In the genomic region with DNA sequence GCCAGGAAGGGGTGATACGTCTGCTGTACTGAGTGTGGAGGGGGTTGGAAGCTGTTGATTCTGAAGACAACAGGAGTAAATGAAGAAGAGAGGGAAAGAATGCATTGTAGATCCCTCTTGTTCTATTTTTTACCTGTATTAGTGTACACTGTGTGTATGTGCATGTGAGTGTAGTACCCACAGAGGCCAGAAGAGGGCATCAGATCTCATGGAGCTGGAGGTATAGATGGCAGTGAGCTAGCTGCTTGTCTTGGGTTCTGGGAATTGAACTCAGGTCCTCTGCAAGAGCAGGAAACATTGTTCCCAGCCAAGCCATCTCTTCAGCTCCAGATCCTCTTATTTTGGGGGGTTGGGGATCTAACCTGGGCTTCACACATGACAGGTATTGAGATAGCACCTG, we compare ENCODE assay signal across 16 mouse cellular contexts. TPM values are rescaled to one million over a fixed set of nuclear protein-coding genes. Genes with fewer than 3 reads are reported as not detected.
DNase-seq lines count a peak whose midpoint lies in the region; ATAC-seq and TF ChIP-seq lines count a peak whose summit lies in the region.
"Had no signal": no experiment of that assay in that cellular context is flagged by ENCODE, and none has a peak within 500 bp of the region (broad histone marks: within the 10 kb centered on the region; RNA-seq: fewer than 3 reads in every experiment).

No protein-coding gene starts in this region.

- H3K9me3 ChIP-seq in neural tube, embryonic 15.5 days (replicated peaks), result no peaks in the 10 kb centered on the region
- H3K9me3 ChIP-seq: embryonic facial prominence, embryonic 13.5 days; limb, embryonic 15.5 days had no signal

- H3K4me2 ChIP-seq in neural tube, embryonic 15.5 days, result no peak overlapping the region
- H3K4me2 ChIP-seq: embryonic facial prominence, embryonic 13.5 days; limb, embryonic 15.5 days had no signal

- no peak overlapping the region for H3K4me3 ChIP-seq in kidney, adult 2 months (ENCODE audit: insufficient read depth, low read depth, low read length)
- H3K4me3 ChIP-seq in testis, adult 2 months (ENCODE audit: control insufficient read depth, low read depth, low read length), result no peak overlapping the region
- no peak overlapping the region for H3K4me3 ChIP-seq in neural tube, embryonic 15.5 days (replicated peaks)
- H3K4me3 ChIP-seq: embryonic facial prominence, embryonic 13.5 days; limb, embryonic 15.5 days had no signal

- H3K4me1 ChIP-seq in kidney, adult 2 months (ENCODE audit: control insufficient read depth, insufficient read depth, low read length), result peaks cover 23% of the 10 kb centered on the region
- H3K4me1 ChIP-seq in testis, adult 2 months (ENCODE audit: control insufficient read depth, insufficient read depth, low read length), result no peaks in the 10 kb centered on the region; the same call in 1 of the 2 replicates
- H3K4me1 ChIP-seq in neural tube, embryonic 15.5 days, result no peaks in the 10 kb centered on the region
- H3K4me1 ChIP-seq: embryonic facial prominence, embryonic 13.5 days; limb, embryonic 15.5 days had no signal

- 93% methylated on average over 1 of the region's 1 CpGs for WGBS in kidney, adult 2 months
- 92% methylated on average over 1 of the region's 1 CpGs for WGBS in neural tube, embryonic 15.5 days

- no peak for TF ChIP-seq POLR2A in kidney, adult 2 months (IDR thresholded peaks at IDR 0.05; ENCODE audit: low read depth, low read length)
- no peak for TF ChIP-seq POLR2A in testis, adult 2 months (IDR thresholded peaks at IDR 0.05; ENCODE audit: control insufficient read depth, low read depth, low read length)

- H3K27me3 ChIP-seq in kidney, adult 2 months (replicated peaks; ENCODE audit: control insufficient read depth, insufficient read depth, low read length), result no peaks in the 10 kb centered on the region
- no peaks in the 10 kb centered on the region for H3K27me3 ChIP-seq in testis, adult 2 months (ENCODE audit: control insufficient read depth, insufficient read depth, low read length)
- H3K27me3 ChIP-seq in splenic B cell, adult 2 months (ENCODE audit: control insufficient read depth, insufficient read depth, low read length, poor library complexity, severe bottlenecking), result no peaks in the 10 kb centered on the region
- no peaks in the 10 kb centered on the region for H3K27me3 ChIP-seq in neural tube, embryonic 15.5 days (replicated peaks)
- H3K27me3 ChIP-seq: embryonic facial prominence, embryonic 13.5 days; limb, embryonic 15.5 days had no signal

- ATAC-seq in neural tube, embryonic 15.5 days (ENCODE audit: low FRiP score), result no peak
- ATAC-seq: inflammation-experienced regulatory T-cells, adult 6 months had no signal

- H3K9ac ChIP-seq in neural tube, embryonic 15.5 days (replicated peaks), result no peak overlapping the region
- H3K9ac ChIP-seq: embryonic facial prominence, embryonic 13.5 days; limb, embryonic 15.5 days had no signal

- no peak for DNase-seq in kidney, adult 2 months
- no peak for DNase-seq in kidney, adult 18-20 months
- no peak for DNase-seq in testis, postnatal 10 days (ENCODE audit: low spot score)
- peak; percentile 54 for DNase-seq in R1 (ENCODE audit: low read depth, low spot score)
- DNase-seq in splenic B cell, adult 2 months (ENCODE audit: low read depth, low spot score), result peak; percentile 54
- no peak for DNase-seq in cerebellum, postnatal 10 days
- DNase-seq: cerebellum, adult 11 months; heart, postnatal 36 days; retina, postnatal 1 day; spleen, adult 18-20 months; thymus, adult 18-20 months had no signal

- H3K27ac ChIP-seq in kidney, adult 2 months (ENCODE audit: insufficient read depth, low read depth, low read length), result no peak overlapping the region
- H3K27ac ChIP-seq in testis, adult 2 months (ENCODE audit: control insufficient read depth, insufficient read depth, low read depth, low read length), result no peak overlapping the region
- no peak overlapping the region for H3K27ac ChIP-seq in neural tube, embryonic 15.5 days (replicated peaks)
- H3K27ac ChIP-seq: embryonic facial prominence, embryonic 13.5 days; limb, embryonic 15.5 days had no signal

- TF ChIP-seq CTCF in kidney, adult 2 months (conservative IDR thresholded peaks at IDR 0.05; ENCODE audit: insufficient read depth, insufficient read length, low read depth, low read length), result peak; percentile 26; the same call in 1 of the 2 replicates
- TF ChIP-seq CTCF in testis, adult 2 months (IDR thresholded peaks at IDR 0.05; ENCODE audit: control insufficient read depth, insufficient read depth, insufficient replicate concordance, low read depth, low read length), result peak; percentile 28; the same call in 1 of the 2 replicates

- H3K36me3 ChIP-seq in kidney, adult 2 months (ENCODE audit: control insufficient read depth, insufficient read depth, low read length), result peaks cover 2% of the 10 kb centered on the region; the same call in 1 of the 2 replicates
- H3K36me3 ChIP-seq in testis, adult 2 months (ENCODE audit: control insufficient read depth, insufficient read depth, low read length), result no peaks in the 10 kb centered on the region
- peaks cover 2% of the 10 kb centered on the region for H3K36me3 ChIP-seq in splenic B cell, adult 2 months (ENCODE audit: control insufficient read depth, insufficient read depth, low read length, poor library complexity, severe bottlenecking)
- H3K36me3 ChIP-seq in neural tube, embryonic 15.5 days, result no peaks in the 10 kb centered on the region

RNA-seq across cellular contexts. Expression of a gene that starts 25.6 kb away (rescaled TPM):
- 232 and 272 TPM in 2 replicates for polyA plus RNA-seq in kidney, adult 2 months (2012; rRNA removed)
- 17.6 and 18.9 TPM in 2 replicates for polyA plus RNA-seq in testis, adult 2 months (2012; rRNA removed)
- 14.7 and 21.6 TPM in 2 replicates for polyA plus RNA-seq in neural tube, embryonic 15.5 days (2015; fragmentation: Nextera tagmentation; extraction: Ambion mirVana)

RNA-seq across cellular contexts. Expression of a gene that starts 40.9 kb away (rescaled TPM):
- 0.24 and 0.25 TPM in 2 replicates for polyA plus RNA-seq in kidney, adult 2 months (2012; rRNA removed)
- 134 and 150 TPM in 2 replicates for polyA plus RNA-seq in testis, adult 2 months (2012; rRNA removed)
- 0.33 and 0.38 TPM in 2 replicates for polyA plus RNA-seq in neural tube, embryonic 15.5 days (2015; fragmentation: Nextera tagmentation; extraction: Ambion mirVana)
- polyA plus RNA-seq: inflammation-experienced regulatory T-cells, adult 6 months had no signal

Comparison
In these comparisons a context has a peak if more than half of its experiments do, and no peak if none do; other contexts are left out.
1. DNase-seq: peak in R1 (single experiment) and splenic B cell, adult 2 months (single experiment); none in kidney, adult 2 months (single experiment), kidney, adult 18-20 months (single experiment), testis, postnatal 10 days (single experiment) and cerebellum, postnatal 10 days (0 of 2).
2. RNA of a gene that starts 25.6 kb away (polyA plus RNA-seq): 232 to 272 TPM in kidney, adult 2 months; 17.6 to 18.9 TPM in testis, adult 2 months and 14.7 to 21.6 TPM in neural tube, embryonic 15.5 days; every median in the first group is over 10 times any median in the second.
3. RNA of a gene that starts 40.9 kb away (polyA plus RNA-seq): 134 to 150 TPM in testis, adult 2 months; 0.33 to 0.38 TPM in neural tube, embryonic 15.5 days and 0.24 to 0.25 TPM in kidney, adult 2 months; every median in the first group is over 10 times any median in the second.